Mouse (Mus musculus) limb, embryonic 15.5 days (tissue): ENCODE measurements around the gene Pbrm1. TPM values are rescaled to one million over a fixed set of nuclear protein-coding genes. Genes with fewer than 3 reads are reported as not detected.

Experiments
- ATAC-seq: fragments of 200-750 bp; cut with Nextera tagmentation; 2 replicates; pipeline ENCODE4 v1.8.0; 2017; ENCODE audit warnings: low read depth, moderate TSS enrichment; ENCODE audit not compliant: insufficient number of reproducible peaks, low FRiP score, low TSS enrichment
- H3K27ac ChIP-seq: fragments of 300-500 bp; sonication (generic); 2 replicates; pipeline ENCODE4 v1.5.1; 2015; ENCODE audit warnings: moderate library complexity, mild to moderate bottlenecking, inconsistent platforms
- H3K27me3 ChIP-seq: fragments of 300-500 bp; sonication (generic); 2 replicates; pipeline ENCODE4 v1.6.1; 2015; ENCODE audit warnings: inconsistent platforms
- H3K36me3 ChIP-seq: fragments of 300-500 bp; sonication (generic); 2 replicates; pipeline ENCODE4 v1.6.1; 2015; ENCODE audit warnings: inconsistent platforms
- H3K4me1 ChIP-seq: fragments of 300-500 bp; sonication (generic); 2 replicates; pipeline ENCODE4 v1.6.1; 2015; ENCODE audit warnings: inconsistent platforms
- H3K4me2 ChIP-seq: fragments of 300-500 bp; sonication (generic); 2 replicates; pipeline ENCODE4 v1.6.1; 2015; ENCODE audit warnings: mild to moderate bottlenecking, inconsistent platforms
- H3K4me3 ChIP-seq: fragments of 300-500 bp; sonication (generic); 2 replicates; pipeline ENCODE4 v1.5.1; 2015; ENCODE audit warnings: mild to moderate bottlenecking, inconsistent platforms
- H3K9ac ChIP-seq: fragments of 300-500 bp; sonication (generic); 2 replicates; pipeline ENCODE4 v1.6.1; 2015; ENCODE audit warnings: inconsistent platforms
- H3K9me3 ChIP-seq: fragments of 300-500 bp; sonication (generic); 2 replicates; pipeline ENCODE4 v1.6.1; 2016; ENCODE audit warnings: inconsistent platforms
- WGBS: fragments of 180-500 bp; shearing (Covaris S2); methylation state at CpG from one replicate; pipeline ENCODE4 v1.1.7; 2015; 5-methylcytosine and 5-hydroxymethylcytosine counted together
- polyA plus RNA-seq: library from polyadenylated mRNA; unstranded; fragments of >200 nt; fragmentation: Nextera tagmentation; extraction: Ambion mirVana; gene quantifications from 2 replicates; pipeline ENCODE4 v1.2.1, GENCODE M21; 2015

Pbrm1 gene
- polyA plus RNA-seq, 1 experiment from 2014 or later, result 117 TPM

DNA sequence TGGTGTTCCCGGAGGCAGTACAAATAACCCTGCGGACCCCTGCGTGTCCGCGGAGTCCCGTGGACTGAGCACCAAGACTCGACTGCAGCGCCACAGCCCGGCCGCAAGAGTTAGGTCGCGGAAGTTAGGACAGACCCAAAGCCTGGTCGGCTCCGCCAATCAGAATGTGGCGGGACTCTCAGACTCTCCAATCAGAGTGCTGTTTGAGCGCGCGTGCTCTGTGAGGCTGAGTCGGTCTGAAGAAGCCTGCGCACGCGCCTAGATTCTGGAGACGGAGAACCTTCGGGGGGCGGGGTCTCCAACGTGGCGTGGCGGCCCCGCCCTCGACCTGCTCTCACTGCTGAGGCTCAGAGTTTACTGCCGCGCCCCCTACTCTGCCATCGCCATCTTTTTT is 109.9 kb downstream of the Pbrm1 start, which contains the start of gene Smim4:
Smim4 (minus strand) TSS at position 131 of the 394 bp plus-strand sequence.
- peaks cover 3% of the 10 kb centered on the region for H3K36me3 ChIP-seq
- peak; percentile 95 for ATAC-seq
- H3K9ac ChIP-seq, result peak within 1 kb of the TSS; percentile 67
- WGBS, result under 1% methylated on average over 33 of the region's 33 CpGs
- H3K9me3 ChIP-seq, result no peaks in the 10 kb centered on the region
- H3K4me1 ChIP-seq, result peaks cover 60% of the 10 kb centered on the region
- no peaks in the 10 kb centered on the region for H3K27me3 ChIP-seq
- H3K27ac ChIP-seq, result peak within 1 kb of the TSS; percentile 90
- peak within 1 kb of the TSS; percentile 69 for H3K4me2 ChIP-seq
- H3K4me3 ChIP-seq, result peak within 1 kb of the TSS; percentile 66

DNA sequence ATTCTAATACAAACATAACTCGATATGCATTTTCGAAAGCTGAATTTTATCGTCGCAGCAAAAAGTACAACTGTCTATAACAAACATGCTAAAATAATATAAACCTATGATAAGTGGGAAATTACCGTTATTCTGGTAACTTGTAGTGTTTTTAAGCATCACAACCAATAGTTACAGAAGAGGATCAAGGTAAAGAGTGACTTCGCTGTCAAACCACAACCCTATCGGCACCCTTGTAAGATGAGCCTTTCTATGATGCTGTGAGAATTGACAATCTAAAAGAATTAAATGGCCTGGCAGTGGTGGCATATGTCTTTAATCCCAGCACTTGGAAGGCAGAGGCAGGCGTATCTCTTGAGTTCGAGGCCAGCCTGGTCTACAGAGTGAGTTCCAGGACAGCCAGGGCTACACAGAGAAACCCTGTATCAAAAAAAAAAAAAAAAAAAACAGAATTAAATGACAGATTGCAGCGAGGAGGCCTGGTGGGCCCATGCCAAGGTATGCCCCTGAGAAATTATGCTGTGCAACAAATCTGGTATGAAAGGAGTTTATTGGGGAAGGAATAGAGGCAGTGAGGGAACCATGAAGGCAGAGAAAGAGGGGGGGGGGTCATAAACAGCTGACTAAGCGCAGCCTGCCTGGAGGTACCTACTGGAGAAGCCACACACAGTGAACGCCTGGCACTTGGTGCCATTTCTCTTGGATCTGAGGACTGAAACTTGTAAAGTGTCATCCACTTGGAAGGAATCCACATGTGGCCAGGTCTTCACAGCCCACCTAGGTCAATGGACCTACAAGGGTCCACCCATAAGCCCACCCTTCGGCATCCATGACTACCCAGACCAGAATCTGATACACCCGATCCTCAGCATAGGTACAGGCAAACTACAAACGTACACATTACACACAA is 110.6 kb downstream of the Pbrm1 start:
- H3K4me1 ChIP-seq, result peaks cover 67% of the 10 kb centered on the region
- H3K27ac ChIP-seq, result peak overlapping the region; percentile 90
- peak overlapping the region; percentile 66 for H3K4me3 ChIP-seq
- peak overlapping the region; percentile 69 for H3K4me2 ChIP-seq
- no peak overlapping the region for H3K9ac ChIP-seq
- no peak for ATAC-seq
- WGBS, result 63% methylated on average over 15 of the region's 15 CpGs
- no peaks in the 10 kb centered on the region for H3K27me3 ChIP-seq
- peaks cover 2% of the 10 kb centered on the region; the same call in 1 of the 2 replicates for H3K36me3 ChIP-seq
- no peaks in the 10 kb centered on the region for H3K9me3 ChIP-seq

DNA sequence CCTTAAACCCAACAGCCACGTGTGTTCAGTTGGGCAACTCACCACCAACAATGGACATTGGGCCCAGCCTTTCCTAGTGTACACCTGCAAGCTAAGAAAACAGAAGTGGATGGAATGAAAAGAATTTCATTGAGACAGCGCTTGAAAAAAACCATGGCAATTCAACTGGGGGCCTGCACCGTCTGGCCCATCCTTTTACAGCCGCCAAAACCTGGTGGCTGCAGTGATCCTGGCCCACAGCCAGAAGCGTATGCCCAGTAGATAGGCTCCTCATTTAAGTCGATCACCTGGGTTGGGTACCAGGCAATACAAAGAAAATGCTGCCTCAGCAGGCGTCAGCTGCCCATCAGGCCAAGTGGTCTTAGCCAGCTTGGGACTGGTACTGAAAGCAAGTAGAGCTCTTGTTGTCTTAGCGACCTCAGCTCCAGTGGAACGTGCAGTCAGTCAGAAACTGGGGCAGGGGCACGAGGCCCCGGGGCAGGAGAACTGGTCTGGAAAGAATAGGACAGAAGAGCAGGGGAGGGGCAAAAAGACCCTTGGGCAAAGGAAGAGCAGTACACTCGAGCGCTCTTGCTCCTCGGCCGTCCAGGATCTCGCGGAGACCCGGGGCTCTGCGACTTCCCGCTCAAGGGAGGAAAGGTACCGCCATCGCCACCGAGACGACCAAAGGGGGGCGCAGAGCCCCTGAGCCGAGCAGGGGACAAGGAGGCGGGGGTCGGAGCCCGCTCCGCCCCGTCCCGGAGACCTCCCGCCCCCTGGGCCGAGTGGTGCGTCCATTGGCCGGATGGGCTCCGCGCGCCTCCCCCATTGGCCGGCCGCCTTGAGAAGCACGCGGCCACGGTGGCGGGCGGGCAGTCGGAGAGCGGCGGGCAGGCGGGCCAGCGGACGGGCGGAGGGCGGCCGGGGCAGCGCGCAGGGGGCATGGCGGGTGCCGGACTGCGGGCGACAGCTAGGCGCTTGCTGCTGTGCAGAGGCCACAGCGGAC is 111.6 kb downstream of the Pbrm1 start, which contains the start of gene Nt5dc2:
Nt5dc2 (plus strand) TSS at position 818 of the 985 bp plus-strand sequence.
- Histone ChIP-seq H3K9ac (peak within 1 kb of the TSS; percentile 73), H3K9me3 (no peaks in the 10 kb centered on the region), H3K36me3 (peaks cover 11% of the 10 kb centered on the region), H3K4me1 (peaks cover 63% of the 10 kb centered on the region), H3K4me3 (peak within 1 kb of the TSS; percentile 60), H3K27me3 (no peaks in the 10 kb centered on the region), H3K4me2 (peak within 1 kb of the TSS; percentile 57), H3K27ac (peak within 1 kb of the TSS; percentile 90)
- WGBS, result 4% methylated on average over 58 of the region's 63 CpGs
- peak; percentile 76 for ATAC-seq

DNA sequence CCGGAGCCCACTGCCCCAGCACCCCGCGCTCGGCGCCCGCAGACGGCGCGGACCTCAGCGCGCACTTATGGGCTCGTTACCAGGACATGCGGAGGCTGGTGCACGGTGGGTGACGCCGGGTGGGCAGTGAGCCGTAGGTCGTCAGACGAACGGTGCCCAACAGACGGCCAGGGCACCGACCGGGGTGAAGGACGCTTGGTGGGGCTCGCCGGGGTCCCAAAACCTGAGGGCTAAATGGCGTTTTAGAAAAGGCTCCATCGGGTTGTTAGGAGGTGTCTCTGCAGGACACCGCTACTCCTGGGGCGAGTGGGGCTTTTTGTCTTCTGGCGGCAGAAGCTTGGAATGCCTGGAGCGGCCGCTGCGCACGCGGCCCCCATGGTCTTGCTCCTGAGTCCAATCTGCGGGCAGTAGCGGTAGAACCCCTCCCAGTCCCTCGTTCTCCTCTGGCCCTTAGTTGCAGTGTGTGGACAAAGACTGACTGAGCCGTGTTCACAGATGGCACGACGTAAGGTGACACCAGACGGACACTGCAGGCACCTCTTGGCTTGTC is 112.4 kb downstream of the Pbrm1 start:
- no peak for ATAC-seq
- Histone ChIP-seq H3K9me3 (no peaks in the 10 kb centered on the region), H3K9ac (peak overlapping the region; percentile 73), H3K4me1 (peaks cover 58% of the 10 kb centered on the region), H3K4me2 (peak overlapping the region; percentile 57), H3K27me3 (no peaks in the 10 kb centered on the region), H3K4me3 (peak overlapping the region; percentile 60), H3K27ac (peak overlapping the region; percentile 90), H3K36me3 (peaks cover 19% of the 10 kb centered on the region)
- under 1% methylated on average over 43 of the region's 43 CpGs for WGBS

DNA sequence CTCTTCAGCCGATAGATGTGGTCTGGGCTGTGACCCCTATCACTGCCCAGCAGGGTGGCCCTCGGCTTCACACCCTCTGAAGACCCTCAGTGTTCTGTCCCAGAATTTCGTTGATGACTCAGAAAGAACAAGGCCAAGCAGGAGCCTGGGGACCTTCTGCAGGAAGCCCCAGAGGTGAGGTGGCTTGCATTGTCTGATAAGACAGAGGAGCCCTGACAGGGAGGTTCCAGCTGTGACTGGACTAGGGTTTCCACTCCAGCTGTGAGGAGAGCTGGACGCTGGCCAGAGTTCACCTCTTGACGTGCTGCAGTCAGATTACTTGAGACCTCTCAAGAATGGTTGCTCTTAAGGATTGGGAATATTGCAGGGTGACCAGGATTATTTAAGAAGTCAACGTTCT is 113.1 kb downstream of the Pbrm1 start:
- peaks cover 24% of the 10 kb centered on the region for H3K36me3 ChIP-seq

DNA sequence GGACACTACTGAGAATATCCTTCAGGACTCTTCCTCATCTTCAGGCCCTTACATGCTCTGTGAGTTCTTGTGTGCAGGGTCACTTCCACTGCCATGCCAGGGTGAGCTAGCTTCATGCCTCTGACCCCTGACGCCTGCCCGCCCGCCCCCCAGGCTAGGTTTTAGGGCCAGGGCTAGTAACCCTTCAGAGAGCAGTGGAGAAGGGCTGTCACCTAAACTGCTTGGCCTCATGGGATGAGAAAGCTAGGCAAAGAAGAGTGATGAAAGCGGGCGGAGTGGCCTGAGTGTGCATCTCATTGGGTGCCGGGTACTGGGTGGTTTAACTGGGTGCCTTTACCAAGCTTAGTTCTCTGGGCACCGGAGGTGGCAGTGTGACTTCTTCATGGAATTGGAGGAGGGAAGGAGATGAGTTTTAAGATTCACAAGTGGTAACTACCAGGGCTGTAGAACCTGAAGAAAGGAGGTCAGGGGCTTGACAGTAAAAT is 113.6 kb downstream of the Pbrm1 start:
- 75% methylated on average over 7 of the region's 7 CpGs for WGBS
- Histone ChIP-seq H3K27me3 (no peaks in the 10 kb centered on the region), H3K9me3 (no peaks in the 10 kb centered on the region), H3K27ac (peak overlapping the region; percentile 87), H3K36me3 (peaks cover 29% of the 10 kb centered on the region), H3K9ac (0 out of 2 replicates have a peak overlapping the region, but pooled peaks have one; percentile 12), H3K4me1 (peaks cover 47% of the 10 kb centered on the region), H3K4me2 (peak overlapping the region; percentile 57), H3K4me3 (peak overlapping the region; percentile 60)
- no peak for ATAC-seq

More for the DNA sequence above, 113.1 kb downstream of the Pbrm1 start:
- H3K9ac ChIP-seq, result peak overlapping the region; percentile 73
- H3K27ac ChIP-seq, result peak overlapping the region; percentile 87; the same call in 1 of the 2 replicates
- peak overlapping the region; percentile 57 for H3K4me2 ChIP-seq
- 8% methylated on average over 6 of the region's 6 CpGs for WGBS
- peak overlapping the region; percentile 60 for H3K4me3 ChIP-seq
- no peak for ATAC-seq
- no peaks in the 10 kb centered on the region for H3K9me3 ChIP-seq
- peaks cover 52% of the 10 kb centered on the region for H3K4me1 ChIP-seq
- H3K27me3 ChIP-seq, result no peaks in the 10 kb centered on the region

DNA sequence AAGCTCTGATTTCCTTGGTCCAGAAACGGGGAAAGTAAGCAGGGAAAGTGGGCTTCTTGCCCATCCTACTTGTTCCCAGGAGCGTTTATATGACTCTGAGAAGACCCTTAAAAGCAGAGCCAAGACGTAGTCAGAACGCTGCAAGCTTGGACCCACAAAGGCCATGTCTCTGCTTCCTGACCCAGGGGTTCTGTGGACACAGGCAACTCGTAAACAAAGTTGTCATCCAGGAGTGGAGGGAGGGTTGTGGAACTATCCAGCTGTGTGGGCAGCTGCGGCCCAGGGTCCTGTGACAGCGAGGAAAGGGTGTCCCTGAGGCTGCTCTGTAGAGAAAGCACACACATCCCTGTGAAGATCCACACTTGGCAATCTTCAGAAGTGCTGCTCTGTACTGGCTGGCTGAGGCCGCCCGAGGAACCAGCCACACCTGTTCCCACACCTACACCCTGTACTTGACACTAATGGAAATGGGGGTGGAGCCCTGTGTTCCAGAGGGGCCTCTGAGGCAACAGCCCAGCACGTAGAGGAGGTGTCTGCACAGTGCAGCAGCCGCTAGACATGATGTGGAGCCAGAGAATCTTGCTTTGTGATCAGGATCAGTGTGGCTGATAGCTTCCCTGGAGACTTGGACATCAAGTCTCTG is 114.2 kb downstream of the Pbrm1 start:
- Histone ChIP-seq H3K27me3 (no peaks in the 10 kb centered on the region), H3K9me3 (no peaks in the 10 kb centered on the region), H3K4me2 (peak overlapping the region; percentile 57), H3K4me1 (peaks cover 51% of the 10 kb centered on the region), H3K4me3 (peak overlapping the region; percentile 60), H3K36me3 (peaks cover 35% of the 10 kb centered on the region), H3K27ac (peak overlapping the region; percentile 87), H3K9ac (no peak overlapping the region)
- 34% methylated on average over 11 of the region's 11 CpGs for WGBS
- no peak for ATAC-seq

DNA sequence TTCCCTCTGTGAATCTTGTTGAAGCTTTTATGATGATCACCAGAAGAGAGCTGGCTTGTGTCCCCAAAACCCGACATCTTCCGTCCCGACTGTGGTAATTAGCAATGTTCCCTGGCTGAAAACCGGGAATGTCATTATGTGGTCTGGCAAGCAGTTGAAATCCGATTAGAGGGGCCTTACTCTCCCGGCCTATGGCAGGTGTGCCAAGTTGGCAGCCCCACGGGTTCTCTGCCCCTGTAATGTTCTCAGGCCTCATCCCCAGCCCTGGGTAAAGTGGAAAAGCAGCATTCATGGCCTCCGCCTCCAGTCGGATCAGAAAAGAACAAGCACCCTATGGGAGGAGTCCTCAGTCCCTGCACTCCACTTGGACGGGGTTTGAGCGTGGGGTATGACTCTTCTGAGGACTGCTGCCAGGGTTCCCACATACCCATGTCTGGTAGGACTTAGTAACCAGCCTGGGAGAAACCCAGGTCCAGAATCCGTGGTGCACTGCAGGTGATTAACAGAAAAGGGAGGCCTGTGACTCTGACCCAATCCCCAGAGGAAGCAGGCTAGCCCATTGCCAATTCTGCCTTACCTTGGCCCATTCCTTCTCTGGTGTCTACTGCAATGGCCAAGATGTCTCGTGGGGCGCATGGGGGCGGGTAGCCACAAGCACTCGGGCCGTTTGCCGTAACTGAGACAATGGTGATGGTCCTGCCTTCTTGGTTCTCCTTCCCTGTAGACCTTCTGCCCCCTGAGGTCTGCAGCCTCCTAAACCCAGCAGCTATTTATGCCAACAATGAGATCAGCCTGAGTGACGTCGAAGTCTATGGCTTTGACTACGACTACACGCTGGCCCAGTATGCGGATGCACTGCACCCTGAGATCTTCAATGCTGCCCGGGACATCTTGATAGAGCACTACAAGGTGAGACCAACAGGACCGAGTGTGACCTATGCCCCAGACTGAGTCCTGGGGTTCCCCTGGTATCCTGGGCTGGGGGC is 115.4 kb downstream of the Pbrm1 start:
- Histone ChIP-seq H3K9ac (no peak overlapping the region), H3K4me3 (no peak overlapping the region)

DNA sequence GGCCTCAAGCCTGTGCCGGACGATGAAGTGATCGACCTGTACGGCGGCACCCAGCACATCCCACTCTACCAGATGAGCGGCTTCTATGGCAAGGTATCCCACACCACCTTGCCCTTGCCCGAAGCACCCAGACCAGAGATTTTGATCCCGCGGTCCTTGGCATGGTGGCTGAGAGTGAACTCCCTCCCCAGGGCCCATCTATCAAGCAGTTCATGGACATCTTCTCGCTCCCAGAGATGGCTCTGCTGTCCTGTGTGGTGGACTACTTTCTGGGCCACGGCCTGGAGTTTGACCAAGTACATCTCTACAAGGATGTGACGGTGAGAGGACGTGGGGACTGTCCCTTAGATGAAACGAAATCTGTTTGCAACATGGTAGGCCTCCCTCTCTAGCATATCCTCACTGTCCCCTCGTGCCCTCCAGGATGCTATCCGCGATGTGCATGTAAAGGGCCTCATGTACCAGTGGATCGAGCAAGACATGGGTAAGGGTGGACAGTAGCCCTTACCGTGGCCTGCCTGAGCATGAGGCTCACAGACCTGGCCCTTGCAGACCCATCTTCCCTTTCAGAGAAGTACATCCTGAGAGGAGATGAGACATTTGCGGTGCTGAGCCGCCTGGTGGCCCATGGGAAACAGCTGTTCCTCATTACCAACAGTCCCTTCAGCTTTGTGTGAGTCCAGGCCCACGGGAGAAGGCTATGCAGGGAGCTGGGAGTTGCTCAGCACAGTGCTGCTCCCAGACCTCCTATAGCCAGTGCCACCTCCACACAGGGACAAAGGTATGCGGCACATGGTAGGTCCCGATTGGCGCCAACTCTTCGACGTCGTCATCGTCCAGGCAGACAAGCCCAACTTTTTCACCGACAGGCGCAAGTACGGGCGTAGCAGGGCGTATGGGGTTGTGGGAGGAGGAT is 116.8 kb downstream of the Pbrm1 start:
- Histone ChIP-seq H3K27me3 (no peaks in the 10 kb centered on the region), H3K36me3 (peaks cover 61% of the 10 kb centered on the region)
- ATAC-seq, result no peak

More for the DNA sequence above, 115.4 kb downstream of the Pbrm1 start:
- peak overlapping the region; percentile 87 for H3K27ac ChIP-seq
- H3K27me3 ChIP-seq, result no peaks in the 10 kb centered on the region
- no peaks in the 10 kb centered on the region for H3K9me3 ChIP-seq
- H3K36me3 ChIP-seq, result peaks cover 47% of the 10 kb centered on the region
- no peak for ATAC-seq
- peak overlapping the region; percentile 57 for H3K4me2 ChIP-seq
- peaks cover 51% of the 10 kb centered on the region for H3K4me1 ChIP-seq
- 68% methylated on average over 25 of the region's 25 CpGs for WGBS

More for the DNA sequence above, 116.8 kb downstream of the Pbrm1 start:
- H3K4me1 ChIP-seq, result peaks cover 37% of the 10 kb centered on the region
- peak overlapping the region; percentile 22; the same call in 1 of the 2 replicates for H3K27ac ChIP-seq
- H3K9ac ChIP-seq, result no peak overlapping the region
- no peak overlapping the region for H3K4me2 ChIP-seq
- H3K9me3 ChIP-seq, result no peaks in the 10 kb centered on the region
- H3K4me3 ChIP-seq, result no peak overlapping the region
- WGBS, result 89% methylated on average over 34 of the region's 34 CpGs
